9 mouse cellular contexts compared by ENCODE assay signal in the genomic region with DNA sequence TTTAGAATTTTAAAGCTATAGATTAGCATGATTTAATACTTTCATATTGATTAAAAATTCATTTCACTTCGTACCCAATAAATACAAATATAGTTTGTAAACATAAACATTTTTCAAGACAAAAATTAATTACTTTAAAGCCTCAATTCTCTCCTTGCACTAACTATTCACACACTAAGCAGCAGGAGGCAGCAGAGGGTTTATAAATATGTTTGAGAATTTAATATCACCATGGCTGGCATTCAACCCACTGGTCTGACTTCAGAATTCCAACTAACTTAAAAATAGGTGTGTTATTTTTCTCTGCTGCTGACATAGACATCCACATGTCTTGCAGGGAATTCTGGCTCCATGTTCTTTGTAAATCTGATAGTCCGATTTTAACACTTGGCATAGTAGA. TPM values are rescaled to one million over a fixed set of nuclear protein-coding genes. Genes with fewer than 3 reads are reported as not detected.
DNase-seq lines count a peak whose midpoint lies in the region; ATAC-seq and TF ChIP-seq lines count a peak whose summit lies in the region.
"Had no signal": no experiment of that assay in that cellular context is flagged by ENCODE, and none has a peak within 500 bp of the region (broad histone marks: within the 10 kb centered on the region; RNA-seq: fewer than 3 reads in every experiment).

No protein-coding gene starts in this region.

- no peak for TF ChIP-seq EP300 in liver, postnatal 0 days (IDR thresholded peaks at IDR 0.05; ENCODE audit: low read depth)

- no peaks in the 10 kb centered on the region for H3K27me3 ChIP-seq in hindbrain, postnatal 0 days (ENCODE audit: insufficient read depth, low read length)
- no peaks in the 10 kb centered on the region for H3K27me3 ChIP-seq in hindbrain, embryonic 16.5 days (replicated peaks; ENCODE audit: control insufficient read depth, insufficient read depth, low read length)
- no peaks in the 10 kb centered on the region for H3K27me3 ChIP-seq in E14TG2a.4 (ENCODE audit: insufficient read depth, low read length)
- no peaks in the 10 kb centered on the region for H3K27me3 ChIP-seq in liver, postnatal 0 days (ENCODE audit: insufficient read depth, low read length)
- H3K27me3 ChIP-seq: hindbrain, embryonic 15.5 days had no signal

- TF ChIP-seq CTCF in hindbrain, postnatal 0 days (IDR thresholded peaks at IDR 0.05; ENCODE audit: low read depth), result peak; percentile 62
- TF ChIP-seq CTCF in E14TG2a.4 (conservative IDR thresholded peaks at IDR 0.05; ENCODE audit: low read length), result peak; percentile 34
- peak; percentile 57 for TF ChIP-seq CTCF in liver, postnatal 0 days (IDR thresholded peaks at IDR 0.05; ENCODE audit: low read depth)

- ATAC-seq in hindbrain, postnatal 0 days, result no peak
- no peak for ATAC-seq in hindbrain, embryonic 16.5 days
- no peak for ATAC-seq in liver, postnatal 0 days
- ATAC-seq in erythroblast, adult 5-6 weeks (replicated peaks; ENCODE audit: low FRiP score, poor library complexity, severe bottlenecking), result no peak

- no peak overlapping the region for H3K4me2 ChIP-seq in hindbrain, postnatal 0 days (ENCODE audit: low read depth, low read length)
- H3K4me2 ChIP-seq in hindbrain, embryonic 16.5 days (ENCODE audit: low read length), result no peak overlapping the region
- H3K4me2 ChIP-seq in liver, postnatal 0 days (ENCODE audit: low read depth, low read length), result no peak overlapping the region
- H3K4me2 ChIP-seq: hindbrain, embryonic 15.5 days had no signal

- H3K9ac ChIP-seq in hindbrain, postnatal 0 days (replicated peaks; ENCODE audit: low read length), result no peak overlapping the region
- no peak overlapping the region for H3K9ac ChIP-seq in hindbrain, embryonic 16.5 days (ENCODE audit: low read depth, low read length)
- H3K9ac ChIP-seq in liver, postnatal 0 days (replicated peaks), result no peak overlapping the region
- H3K9ac ChIP-seq: hindbrain, embryonic 15.5 days had no signal

- WGBS in hindbrain, postnatal 0 days, result 73% methylated on average over 2 of the region's 2 CpGs
- WGBS in hindbrain, embryonic 16.5 days, result 82% methylated on average over 2 of the region's 2 CpGs
- WGBS in liver, postnatal 0 days (ENCODE audit: insufficient replicate concordance), result 76% methylated on average over 2 of the region's 2 CpGs

- DNase-seq in hindbrain, postnatal 0 days (ENCODE audit: low spot score), result peak; percentile 74
- peak; percentile 87 for DNase-seq in 3T3-L1 (ENCODE audit: low read depth, low spot score)
- peak; percentile 86 for DNase-seq in gastrocnemius, adult 18-20 months (ENCODE audit: low spot score)
- DNase-seq in liver, postnatal 0 days, result no peak
- DNase-seq in thymus, postnatal 4 days, result peak; percentile 51

- no peaks in the 10 kb centered on the region for H3K4me1 ChIP-seq in hindbrain, postnatal 0 days (ENCODE audit: insufficient read depth, low read length)
- H3K4me1 ChIP-seq in hindbrain, embryonic 16.5 days (ENCODE audit: control insufficient read depth, insufficient read depth, low read depth, low read length), result no peaks in the 10 kb centered on the region
- H3K4me1 ChIP-seq in E14TG2a.4 (replicated peaks; ENCODE audit: low read depth, low read length), result peaks cover 53% of the 10 kb centered on the region
- H3K4me1 ChIP-seq in liver, postnatal 0 days (ENCODE audit: insufficient read depth), result no peaks in the 10 kb centered on the region
- H3K4me1 ChIP-seq: hindbrain, embryonic 15.5 days had no signal

- peaks cover 5% of the 10 kb centered on the region; the same call in 1 of the 2 replicates for H3K36me3 ChIP-seq in hindbrain, postnatal 0 days (ENCODE audit: insufficient read depth, low read length)
- H3K36me3 ChIP-seq in hindbrain, embryonic 16.5 days (ENCODE audit: control insufficient read depth, insufficient read depth, low read length), result no peaks in the 10 kb centered on the region
- H3K36me3 ChIP-seq in E14TG2a.4 (ENCODE audit: insufficient read depth, low read length), result peaks cover 18% of the 10 kb centered on the region
- 0 out of 2 replicates have a peak, but pooled peaks cover 11% of the 10 kb centered on the region for H3K36me3 ChIP-seq in liver, postnatal 0 days (replicated peaks; ENCODE audit: insufficient read depth, low read length)

- no peak overlapping the region for H3K27ac ChIP-seq in hindbrain, postnatal 0 days
- no peak overlapping the region for H3K27ac ChIP-seq in hindbrain, embryonic 16.5 days (ENCODE audit: low read depth, low read length)
- H3K27ac ChIP-seq in liver, postnatal 0 days (ENCODE audit: low read depth), result no peak overlapping the region
- H3K27ac ChIP-seq: hindbrain, embryonic 15.5 days had no signal

- no peak overlapping the region for H3K4me3 ChIP-seq in hindbrain, postnatal 0 days (ENCODE audit: low read length)
- H3K4me3 ChIP-seq in hindbrain, embryonic 16.5 days (ENCODE audit: low read length), result no peak overlapping the region
- no peak overlapping the region for H3K4me3 ChIP-seq in E14TG2a.4 (replicated peaks; ENCODE audit: low read length)
- H3K4me3 ChIP-seq in liver, postnatal 0 days (ENCODE audit: low read depth, low read length), result no peak overlapping the region
- H3K4me3 ChIP-seq: hindbrain, embryonic 15.5 days had no signal

- no peaks in the 10 kb centered on the region for H3K9me3 ChIP-seq in hindbrain, postnatal 0 days (ENCODE audit: low read length)
- no peaks in the 10 kb centered on the region for H3K9me3 ChIP-seq in hindbrain, embryonic 16.5 days (ENCODE audit: control insufficient read depth, low read length)
- H3K9me3 ChIP-seq in E14TG2a.4 (ENCODE audit: low read length), result no peaks in the 10 kb centered on the region
- no peaks in the 10 kb centered on the region for H3K9me3 ChIP-seq in liver, postnatal 0 days (ENCODE audit: low read length)
- H3K9me3 ChIP-seq: hindbrain, embryonic 15.5 days had no signal

RNA-seq across cellular contexts. Expression of a gene that starts 15.2 kb away (rescaled TPM):
- total RNA-seq in hindbrain, postnatal 0 days (2014; rRNA removed), result 27.5 and 39.3 TPM in 2 replicates
- polyA plus RNA-seq in hindbrain, postnatal 0 days (2015; fragmentation: Nextera tagmentation; extraction: Ambion mirVana), result 122 and 133 TPM in 2 replicates
- 80.8 and 92.9 TPM in 2 replicates for polyA plus RNA-seq in hindbrain, embryonic 16.5 days (2015; fragmentation: Nextera tagmentation; extraction: Ambion mirVana)
- 10 to 100 TPM; 22.9 to 27.9 TPM for total RNA-seq in gastrocnemius, adult 18-20 months (2021)
- polyA plus RNA-seq in liver, postnatal 0 days (2015; fragmentation: Nextera tagmentation; extraction: Ambion mirVana), result 70.7 and 75.1 TPM in 2 replicates
- 21.3 and 33.6 TPM in 2 replicates for total RNA-seq in erythroblast, adult 5-6 weeks (2015; ENCODE audit: low replicate concordance)
- total RNA-seq in erythroblast, adult 5-6 weeks (2017; ENCODE audit: low replicate concordance), result 9.3 and 12.0 TPM in 2 replicates

RNA-seq across cellular contexts. Expression of a gene that starts 20.1 kb away (rescaled TPM):
- total RNA-seq in hindbrain, postnatal 0 days (2014; rRNA removed), result not detected in 2 replicates
- not detected in 2 replicates for polyA plus RNA-seq in hindbrain, postnatal 0 days (2015; fragmentation: Nextera tagmentation; extraction: Ambion mirVana)
- not detected in 2 replicates for polyA plus RNA-seq in hindbrain, embryonic 16.5 days (2015; fragmentation: Nextera tagmentation; extraction: Ambion mirVana)
- not detected for total RNA-seq in gastrocnemius, adult 18-20 months (2021)
- not detected in 2 replicates for polyA plus RNA-seq in liver, postnatal 0 days (2015; fragmentation: Nextera tagmentation; extraction: Ambion mirVana)
- not detected in 2 replicates for total RNA-seq in erythroblast, adult 5-6 weeks (2015; ENCODE audit: low replicate concordance)
- not detected in 2 replicates for total RNA-seq in erythroblast, adult 5-6 weeks (2017; ENCODE audit: low replicate concordance)
- polyA plus RNA-seq: hindbrain, embryonic 15.5 days had no signal

RNA-seq across cellular contexts. Expression of a gene that starts 44.3 kb away (rescaled TPM):
- total RNA-seq in hindbrain, postnatal 0 days (2014; rRNA removed), result not detected in 2 replicates
- polyA plus RNA-seq in hindbrain, postnatal 0 days (2015; fragmentation: Nextera tagmentation; extraction: Ambion mirVana), result not detected in 2 replicates
- polyA plus RNA-seq in hindbrain, embryonic 16.5 days (2015; fragmentation: Nextera tagmentation; extraction: Ambion mirVana), result not detected in 2 replicates
- not detected for total RNA-seq in gastrocnemius, adult 18-20 months (2021)
- polyA plus RNA-seq in liver, postnatal 0 days (2015; fragmentation: Nextera tagmentation; extraction: Ambion mirVana), result 42.2 and 48.3 TPM in 2 replicates
- total RNA-seq in erythroblast, adult 5-6 weeks (2015; ENCODE audit: low replicate concordance), result not detected in 2 replicates
- total RNA-seq in erythroblast, adult 5-6 weeks (2017; ENCODE audit: low replicate concordance), result not detected in 2 replicates
- polyA plus RNA-seq: hindbrain, embryonic 15.5 days had no signal

RNA-seq across cellular contexts. Expression of a gene that starts 45.1 kb away (rescaled TPM):
- 14.2 and 14.7 TPM in 2 replicates for total RNA-seq in hindbrain, postnatal 0 days (2014; rRNA removed)
- 13.1 and 15.0 TPM in 2 replicates for polyA plus RNA-seq in hindbrain, postnatal 0 days (2015; fragmentation: Nextera tagmentation; extraction: Ambion mirVana)
- polyA plus RNA-seq in hindbrain, embryonic 16.5 days (2015; fragmentation: Nextera tagmentation; extraction: Ambion mirVana), result 10.2 and 12.2 TPM in 2 replicates
- 10 to 100 TPM; 11.3 to 11.4 TPM for total RNA-seq in gastrocnemius, adult 18-20 months (2021)
- polyA plus RNA-seq in liver, postnatal 0 days (2015; fragmentation: Nextera tagmentation; extraction: Ambion mirVana), result 2.1 and 3.3 TPM in 2 replicates
- total RNA-seq in erythroblast, adult 5-6 weeks (2015; ENCODE audit: low replicate concordance), result 1.5 and 2.7 TPM in 2 replicates
- total RNA-seq in erythroblast, adult 5-6 weeks (2017; ENCODE audit: low replicate concordance), result 0.56 and 8.9 TPM in 2 replicates
